13 mouse cellular contexts compared by ENCODE assay signal in genomic region chr11:106572958-106573357, GRCm38 (mm10). TPM values are rescaled to one million over a fixed set of nuclear protein-coding genes. Genes with fewer than 3 reads are reported as not detected.
A peak's percentile ranks its signal among the peaks of the same experiment; 100 is the strongest.
DNase-seq lines count a peak whose midpoint lies in the region; ATAC-seq and TF ChIP-seq lines count a peak whose summit lies in the region.
"Had no signal": no experiment of that assay in that cellular context is flagged by ENCODE, and none has a peak within 500 bp of the region (broad histone marks: within the 10 kb centered on the region; RNA-seq: fewer than 3 reads in every experiment).

No protein-coding gene starts in this region.

- H3K9me3 ChIP-seq in lung, embryonic 14.5 days (ENCODE audit: low read depth, low read length), result no peaks in the 10 kb centered on the region
- no peaks in the 10 kb centered on the region for H3K9me3 ChIP-seq in hindbrain, embryonic 14.5 days (ENCODE audit: control insufficient read depth, low read length)
- no peaks in the 10 kb centered on the region for H3K9me3 ChIP-seq in stomach, embryonic 14.5 days (ENCODE audit: control insufficient read depth, low read depth, low read length)
- H3K9me3 ChIP-seq: hindbrain, embryonic 15.5 days; liver, embryonic 15.5 days; neural tube, embryonic 12.5 days had no signal

- no peaks in the 10 kb centered on the region; the same call in 1 of the 2 replicates for H3K36me3 ChIP-seq in lung, embryonic 14.5 days (ENCODE audit: insufficient read depth)
- H3K36me3 ChIP-seq in hindbrain, embryonic 14.5 days (replicated peaks; ENCODE audit: control insufficient read depth, insufficient read depth), result peaks cover 2% of the 10 kb centered on the region; the same call in 1 of the 2 replicates
- no peaks in the 10 kb centered on the region for H3K36me3 ChIP-seq in stomach, embryonic 14.5 days (ENCODE audit: control insufficient read depth, insufficient read depth, low read length)
- H3K36me3 ChIP-seq: neural tube, embryonic 12.5 days had no signal

- H3K4me1 ChIP-seq in lung, embryonic 14.5 days (ENCODE audit: insufficient read depth), result peaks cover 21% of the 10 kb centered on the region
- peaks cover 17% of the 10 kb centered on the region for H3K4me1 ChIP-seq in hindbrain, embryonic 14.5 days (replicated peaks; ENCODE audit: control insufficient read depth, insufficient read depth, low read length)
- H3K4me1 ChIP-seq in stomach, embryonic 14.5 days (ENCODE audit: control insufficient read depth, insufficient read depth, low read length), result peaks cover 19% of the 10 kb centered on the region

- DNase-seq in gastrocnemius, adult 18-20 months (ENCODE audit: low spot score), result peak; percentile 34
- no peak for DNase-seq in gastrocnemius, postnatal 25 days
- DNase-seq in lung, embryonic 14.5 days, result peak; percentile 77
- DNase-seq in lung, postnatal 4 days, result no peak
- no peak for DNase-seq in hindbrain, embryonic 14.5 days (ENCODE audit: low spot score)
- DNase-seq in layer of hippocampus, postnatal 10 days (ENCODE audit: low spot score in 2 of 2), result no peak
- DNase-seq: adrenal gland, adult 2 months; cerebellum, adult 9-10 months had no signal

- WGBS in lung, embryonic 14.5 days, result 25% methylated on average over 9 of the region's 9 CpGs
- 69% methylated on average over 9 of the region's 9 CpGs for WGBS in hindbrain, embryonic 14.5 days
- 31% methylated on average over 9 of the region's 9 CpGs for WGBS in stomach, embryonic 14.5 days

- 0 out of 2 replicates have a peak overlapping the region, but pooled peaks have one; percentile 7 for H3K4me2 ChIP-seq in lung, embryonic 14.5 days
- H3K4me2 ChIP-seq in hindbrain, embryonic 14.5 days (replicated peaks), result no peak overlapping the region
- H3K4me2 ChIP-seq in stomach, embryonic 14.5 days (replicated peaks; ENCODE audit: low read depth, low read length), result no peak overlapping the region
- H3K4me2 ChIP-seq: hindbrain, embryonic 15.5 days; liver, embryonic 15.5 days; neural tube, embryonic 12.5 days had no signal

- peak overlapping the region; percentile 59; the same call in 1 of the 2 replicates for H3K27ac ChIP-seq in lung, embryonic 14.5 days (ENCODE audit: low read depth)
- peak overlapping the region; percentile 3; the same call in 1 of the 2 replicates for H3K27ac ChIP-seq in hindbrain, embryonic 14.5 days
- H3K27ac ChIP-seq in stomach, embryonic 14.5 days (ENCODE audit: low read length), result peak overlapping the region; percentile 1; the same call in 1 of the 2 replicates
- H3K27ac ChIP-seq: liver, embryonic 15.5 days; neural tube, embryonic 12.5 days had no signal

- no peak overlapping the region; the same call in 1 of the 2 replicates for H3K9ac ChIP-seq in lung, embryonic 14.5 days
- no peak overlapping the region for H3K9ac ChIP-seq in hindbrain, embryonic 14.5 days
- H3K9ac ChIP-seq in stomach, embryonic 14.5 days (replicated peaks; ENCODE audit: low read depth, low read length), result no peak overlapping the region
- H3K9ac ChIP-seq: hindbrain, embryonic 15.5 days; liver, embryonic 15.5 days had no signal

- 0 out of 2 replicates have a peak, but pooled peaks have one; percentile 30 for ATAC-seq in lung, embryonic 14.5 days (ENCODE audit: insufficient read depth)
- ATAC-seq in hindbrain, embryonic 14.5 days (ENCODE audit: low FRiP score), result no peak
- no peak; the same call in 1 of the 2 replicates for ATAC-seq in stomach, embryonic 14.5 days (ENCODE audit: insufficient number of reproducible peaks, insufficient read depth, low FRiP score, low read depth)
- ATAC-seq in granulocyte monocyte progenitor cell, adult 5-6 weeks (replicated peaks; ENCODE audit: poor library complexity, severe bottlenecking), result no peak

- H3K4me3 ChIP-seq in lung, embryonic 14.5 days (ENCODE audit: low read depth, low read length), result no peak overlapping the region
- H3K4me3 ChIP-seq in hindbrain, embryonic 14.5 days (replicated peaks; ENCODE audit: low read length), result no peak overlapping the region
- H3K4me3 ChIP-seq in stomach, embryonic 14.5 days (ENCODE audit: low read depth, low read length), result no peak overlapping the region
- H3K4me3 ChIP-seq: hindbrain, embryonic 15.5 days; liver, embryonic 15.5 days; neural tube, embryonic 12.5 days had no signal

- no peaks in the 10 kb centered on the region for H3K27me3 ChIP-seq in lung, embryonic 14.5 days (ENCODE audit: insufficient read depth, low read length)
- no peaks in the 10 kb centered on the region for H3K27me3 ChIP-seq in hindbrain, embryonic 14.5 days (ENCODE audit: control insufficient read depth, insufficient read depth, low read length)
- no peaks in the 10 kb centered on the region for H3K27me3 ChIP-seq in stomach, embryonic 14.5 days (ENCODE audit: control insufficient read depth, insufficient read depth, low read length)
- H3K27me3 ChIP-seq: hindbrain, embryonic 15.5 days; liver, embryonic 15.5 days; neural tube, embryonic 12.5 days had no signal

- TF ChIP-seq CTCF in lung, embryonic 14.5 days (IDR thresholded peaks at IDR 0.05; ENCODE audit: low read depth), result no peak

RNA-seq across cellular contexts. Expression of gene Tex2, which starts 40.3 kb away (rescaled TPM):
- total RNA-seq in gastrocnemius, adult 18-20 months (2021), result 10 to 100 TPM; 64.8 to 69.4 TPM
- 10 to 100 TPM; 51.9 to 56.2 TPM for total RNA-seq in gastrocnemius, postnatal 25 days (2021)
- polyA plus RNA-seq in lung, embryonic 14.5 days (2014; fragmentation: Nextera tagmentation; extraction: Ambion mirVana), result 10.9 and 11.3 TPM in 2 replicates
- polyA plus RNA-seq in hindbrain, embryonic 14.5 days (2014; fragmentation: Nextera tagmentation; extraction: Ambion mirVana), result 40.1 and 41.4 TPM in 2 replicates
- 9.8 and 11.7 TPM in 2 replicates for polyA plus RNA-seq in stomach, embryonic 14.5 days (2014; fragmentation: Nextera tagmentation; extraction: Ambion mirVana)
- 10 to 100 TPM; 96.1 to 98.4 TPM for total RNA-seq in layer of hippocampus, postnatal 10 days (2021)
- 73.6 and 80.2 TPM in 2 replicates for total RNA-seq in granulocyte monocyte progenitor cell, adult 5-6 weeks (2014; fragmentation: Nextera tagmentation)
- 77.5 and 84.3 TPM in 2 replicates for total RNA-seq in granulocyte monocyte progenitor cell, adult 5-6 weeks (2017)

Comparison
In these comparisons a context has a peak if more than half of its experiments do, and no peak if none do; other contexts are left out.
1. DNase-seq: peak in gastrocnemius, adult 18-20 months (single experiment) and lung, embryonic 14.5 days (single experiment); none in gastrocnemius, postnatal 25 days (single experiment), lung, postnatal 4 days (0 of 2), hindbrain, embryonic 14.5 days (single experiment) and layer of hippocampus, postnatal 10 days (0 of 2).
2. H3K27ac ChIP-seq: peak in every context shown above with its lines; median percentile 59 in lung, embryonic 14.5 days; 3 in hindbrain, embryonic 14.5 days; 1 in stomach, embryonic 14.5 days.